19 mouse cellular contexts compared by ENCODE assay signal in the genomic region with DNA sequence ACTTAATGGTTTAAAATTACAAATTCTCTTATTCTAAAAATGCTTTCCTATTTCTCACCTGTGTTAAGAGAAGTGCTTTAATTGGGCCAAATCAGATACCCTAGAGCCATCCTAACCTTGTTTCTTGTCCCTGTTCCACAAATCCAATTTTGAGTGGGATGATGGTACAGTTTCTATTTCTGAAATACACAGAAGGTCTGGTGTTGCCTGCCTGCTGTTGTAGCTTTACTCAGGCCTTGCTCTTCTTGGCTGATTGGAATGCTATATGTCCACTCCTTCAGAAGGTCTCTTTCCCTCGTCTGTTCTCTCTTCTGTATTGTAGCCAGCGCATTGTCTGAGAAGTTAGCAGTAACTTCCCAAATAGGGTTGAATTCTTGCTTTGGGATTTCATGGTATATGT.
"Had no signal": no experiment of that assay in that cellular context is flagged by ENCODE, and none has a peak within 500 bp of the region (broad histone marks: within the 10 kb centered on the region; RNA-seq: fewer than 3 reads in every experiment).

No protein-coding gene starts in this region.

- H3K36me3 ChIP-seq: lung, embryonic 15.5 days; neural tube, embryonic 15.5 days had no signal

- H3K27me3 ChIP-seq: lung, embryonic 15.5 days; midbrain, embryonic 12.5 days; neural tube, embryonic 13.5 days; neural tube, embryonic 15.5 days had no signal

- DNase-seq: lung, adult 2 months; lung, postnatal 14 days; lung, postnatal 4 days; midbrain, embryonic 14.5 days; retina, postnatal 1 day; right cerebral cortex, adult 18-20 months; right cerebral cortex, postnatal 25 days; right cerebral cortex, postnatal 4 days; spleen, adult 18-20 months; thymus, adult 18-20 months; thymus, postnatal 14 days; thymus, postnatal 36 days had no signal

- H3K4me2 ChIP-seq: lung, embryonic 15.5 days; midbrain, embryonic 12.5 days; neural tube, embryonic 13.5 days; neural tube, embryonic 15.5 days had no signal

- ATAC-seq: lung, postnatal 0 days had no signal

- H3K9me3 ChIP-seq: lung, embryonic 15.5 days; neural tube, embryonic 13.5 days; neural tube, embryonic 15.5 days had no signal

- H3K27ac ChIP-seq: lung, embryonic 15.5 days; midbrain, embryonic 10.5 days; midbrain, embryonic 12.5 days; neural tube, embryonic 13.5 days; neural tube, embryonic 15.5 days had no signal

- H3K4me3 ChIP-seq: lung, embryonic 15.5 days; midbrain, embryonic 10.5 days; midbrain, embryonic 12.5 days; myocyte; neural tube, embryonic 13.5 days; neural tube, embryonic 15.5 days had no signal

- H3K4me1 ChIP-seq: lung, embryonic 15.5 days; midbrain, embryonic 10.5 days; midbrain, embryonic 12.5 days; neural tube, embryonic 15.5 days had no signal

- H3K9ac ChIP-seq: lung, embryonic 15.5 days; midbrain, embryonic 12.5 days; neural tube, embryonic 13.5 days; neural tube, embryonic 15.5 days had no signal
